25 mouse cellular contexts compared by ENCODE assay signal in genomic region chr4:52487486-52487885, GRCm38 (mm10). TPM values are rescaled to one million over a fixed set of nuclear protein-coding genes. Genes with fewer than 3 reads are reported as not detected.
"Had no signal": no experiment of that assay in that cellular context is flagged by ENCODE, and none has a peak within 500 bp of the region (broad histone marks: within the 10 kb centered on the region; RNA-seq: fewer than 3 reads in every experiment).

No protein-coding gene starts in this region.

- H3K27ac ChIP-seq: liver, embryonic 15.5 days; lung, embryonic 15.5 days; macrophage; midbrain, embryonic 13.5 days; neural tube, embryonic 13.5 days; neural tube, embryonic 15.5 days had no signal

- H3K4me3 ChIP-seq: liver, embryonic 15.5 days; lung, embryonic 15.5 days; megakaryocyte, embryonic 14.5 days; midbrain, embryonic 13.5 days; myocyte; neural tube, embryonic 13.5 days; neural tube, embryonic 15.5 days had no signal

- H3K27me3 ChIP-seq: liver, embryonic 15.5 days; lung, embryonic 15.5 days; megakaryocyte, embryonic 14.5 days; midbrain, embryonic 13.5 days; neural tube, embryonic 13.5 days; neural tube, embryonic 15.5 days had no signal

- H3K4me1 ChIP-seq: liver, embryonic 15.5 days; lung, embryonic 15.5 days; megakaryocyte, embryonic 14.5 days; midbrain, embryonic 13.5 days; neural tube, embryonic 13.5 days; neural tube, embryonic 15.5 days had no signal

- H3K4me2 ChIP-seq: liver, embryonic 15.5 days; lung, embryonic 15.5 days; midbrain, embryonic 11.5 days; midbrain, embryonic 13.5 days; neural tube, embryonic 13.5 days; neural tube, embryonic 15.5 days had no signal

- DNase-seq: liver, postnatal 0 days; lung, adult 2 months; lung, postnatal 14 days; lung, postnatal 36 days; right cerebral cortex, adult 18-20 months; right cerebral cortex, postnatal 25 days; right cerebral cortex, postnatal 4 days; spleen, adult 18-20 months; thymus, adult 18-20 months; thymus, postnatal 14 days; thymus, postnatal 36 days had no signal

- ATAC-seq: liver, postnatal 0 days; lung, postnatal 0 days; midbrain, embryonic 13.5 days; midbrain, embryonic 16.5 days had no signal

- H3K9me3 ChIP-seq: liver, embryonic 15.5 days; lung, embryonic 15.5 days; megakaryocyte, embryonic 14.5 days; midbrain, embryonic 13.5 days; neural tube, embryonic 13.5 days; neural tube, embryonic 15.5 days had no signal

- H3K9ac ChIP-seq: liver, embryonic 15.5 days; liver, postnatal 0 days; lung, embryonic 15.5 days; midbrain, embryonic 13.5 days; neural tube, embryonic 13.5 days; neural tube, embryonic 15.5 days had no signal

- H3K36me3 ChIP-seq: neural tube, embryonic 15.5 days had no signal

RNA-seq across cellular contexts. Expression of gene Vma21-ps, which starts 9.6 kb away (rescaled TPM):
- polyA plus RNA-seq: liver, postnatal 0 days; lung, adult 2 months; lung, postnatal 0 days; macrophage; midbrain, embryonic 11.5 days; neural tube, embryonic 11.5 days; small intestine, adult 2 months; stomach, embryonic 14.5 days had no signal
